Mouse (Mus musculus): Measurements from ENCODE around the gene Rbm4b. TPM values are rescaled to one million over a fixed set of nuclear protein-coding genes. Genes with fewer than 3 reads are reported as not detected.
A peak's percentile ranks its signal among the peaks of the same experiment; 100 is the strongest.

The Rbm4b gene
- polyA plus RNA-seq (2016; fragmentation: Nextera tagmentation; extraction: Ambion mirVana) = 110 and 134 TPM in 2 replicates

GRCm38 (mm10) chr19:4756193-4756911, at the start of gene Rbm4b:
Gene Rbm4b, plus strand, starts transcription at chr19:4756497.
- WGBS = 0% methylated on average over 65 of the region's 65 CpGs
- peak; percentile 99 for DNase-seq (ENCODE audit: low spot score)
- H3K4me1 ChIP-seq = peaks cover 34% of the 10 kb centered on the region

DNA sequence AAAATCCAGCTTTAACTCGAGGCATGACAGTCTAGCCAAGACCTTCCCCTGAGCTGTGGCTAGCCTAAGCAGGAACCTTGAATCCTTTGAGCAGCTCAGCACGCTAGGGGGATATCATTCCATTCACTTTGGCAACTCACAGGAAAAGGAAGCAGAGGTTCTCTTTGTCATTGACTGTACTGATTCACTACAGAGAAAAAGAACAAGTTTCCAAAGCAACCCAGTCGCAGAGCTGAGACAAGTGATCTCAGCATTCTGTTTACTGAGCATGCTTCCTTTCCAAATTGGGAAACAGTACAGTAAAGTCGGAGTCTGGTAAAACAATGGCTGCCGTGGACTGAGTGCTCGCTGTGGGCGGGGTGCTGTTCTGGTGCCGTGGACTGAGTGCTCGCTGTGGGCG, 47.5 kb upstream of the Rbm4b start:
- Histone ChIP-seq H3K4me3 (no peak overlapping the region), H3K9me3 (replicated peaks) (no peaks in the 10 kb centered on the region), H3K27ac (replicated peaks) (no peak overlapping the region), H3K36me3 (no peaks in the 10 kb centered on the region), H3K4me1 (peaks cover 30% of the 10 kb centered on the region), H3K27me3 (ENCODE audit: low read depth, poor library complexity, severe bottlenecking) (peaks cover 60% of the 10 kb centered on the region)
- 83% methylated on average over 10 of the region's 10 CpGs for WGBS
- no peak for DNase-seq (ENCODE audit: low spot score)

More at GRCm38 (mm10) chr19:4756193-4756911, at the start of gene Rbm4b:
- H3K27me3 ChIP-seq (ENCODE audit: low read depth, poor library complexity, severe bottlenecking) = no peaks in the 10 kb centered on the region
- H3K36me3 ChIP-seq = peaks cover 47% of the 10 kb centered on the region
- peak within 1 kb of the TSS; percentile 99 for H3K27ac ChIP-seq (replicated peaks)
- peak within 1 kb of the TSS; percentile 76 for H3K4me3 ChIP-seq
- no peaks in the 10 kb centered on the region for H3K9me3 ChIP-seq (replicated peaks)

DNA sequence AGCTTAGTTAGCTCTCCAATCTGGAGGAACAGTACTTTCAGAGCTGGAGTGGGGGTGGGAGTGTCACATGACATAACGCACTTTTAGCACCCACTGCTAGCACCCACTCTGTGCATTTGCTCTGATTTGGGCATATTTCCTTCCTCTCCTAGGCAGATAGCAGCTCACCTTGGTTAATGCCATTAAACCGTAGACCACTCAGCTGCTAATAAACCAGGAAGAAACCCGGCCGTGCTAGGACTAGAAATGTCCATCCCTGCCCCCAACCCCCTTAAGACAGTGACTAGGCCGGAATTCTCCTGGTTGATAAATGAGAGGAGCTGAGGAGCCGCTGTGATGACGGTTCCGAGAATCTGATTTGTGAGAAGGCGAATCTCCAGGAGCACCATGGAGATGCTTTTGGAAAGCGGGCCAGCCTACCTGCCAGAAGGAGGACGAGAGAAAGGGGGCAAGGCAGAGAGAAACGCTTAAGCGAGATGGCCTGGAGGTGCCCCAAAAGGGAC, 45.1 kb upstream of the Rbm4b start, which contains the start of gene Sptbn2:
Sptbn2 (plus strand) TSS at position 70 of the 503 bp plus-strand sequence.
- DNase-seq (ENCODE audit: low spot score) = no peak
- H3K27ac ChIP-seq (replicated peaks) = peak within 1 kb of the TSS; percentile 95
- peaks cover 43% of the 10 kb centered on the region for H3K4me1 ChIP-seq
- H3K36me3 ChIP-seq = no peaks in the 10 kb centered on the region
- peaks cover 67% of the 10 kb centered on the region for H3K27me3 ChIP-seq (ENCODE audit: low read depth, poor library complexity, severe bottlenecking)
- H3K9me3 ChIP-seq (replicated peaks) = no peaks in the 10 kb centered on the region
- peak within 1 kb of the TSS; percentile 83 for H3K4me3 ChIP-seq
- 10% methylated on average over 13 of the region's 13 CpGs for WGBS

GRCm38 (mm10) chr19:4711601-4712155, 44.6 kb upstream of the Rbm4b start:
- H3K4me1 ChIP-seq = peaks cover 43% of the 10 kb centered on the region
- H3K36me3 ChIP-seq = no peaks in the 10 kb centered on the region
- H3K27ac ChIP-seq (replicated peaks) = peak overlapping the region; percentile 95
- H3K4me3 ChIP-seq = peak overlapping the region; percentile 83
- WGBS = under 1% methylated on average over 40 of the region's 65 CpGs
- H3K9me3 ChIP-seq (replicated peaks) = no peaks in the 10 kb centered on the region
- peak; percentile 80 for DNase-seq (ENCODE audit: low spot score)
- H3K27me3 ChIP-seq (ENCODE audit: low read depth, poor library complexity, severe bottlenecking) = peaks cover 67% of the 10 kb centered on the region

GRCm38 (mm10) chr19:4712156-4712780, 44.0 kb upstream of the Rbm4b start:
- H3K27me3 ChIP-seq (ENCODE audit: low read depth, poor library complexity, severe bottlenecking) = peaks cover 67% of the 10 kb centered on the region
- H3K36me3 ChIP-seq = 0 out of 2 replicates have a peak, but pooled peaks cover 3% of the 10 kb centered on the region
- under 1% methylated on average over 60 of the region's 60 CpGs for WGBS
- DNase-seq (ENCODE audit: low spot score) = peak; percentile 69
- peaks cover 43% of the 10 kb centered on the region for H3K4me1 ChIP-seq
- H3K27ac ChIP-seq (replicated peaks) = peak overlapping the region; percentile 95
- H3K9me3 ChIP-seq (replicated peaks) = no peaks in the 10 kb centered on the region
- peak overlapping the region; percentile 83 for H3K4me3 ChIP-seq

DNA sequence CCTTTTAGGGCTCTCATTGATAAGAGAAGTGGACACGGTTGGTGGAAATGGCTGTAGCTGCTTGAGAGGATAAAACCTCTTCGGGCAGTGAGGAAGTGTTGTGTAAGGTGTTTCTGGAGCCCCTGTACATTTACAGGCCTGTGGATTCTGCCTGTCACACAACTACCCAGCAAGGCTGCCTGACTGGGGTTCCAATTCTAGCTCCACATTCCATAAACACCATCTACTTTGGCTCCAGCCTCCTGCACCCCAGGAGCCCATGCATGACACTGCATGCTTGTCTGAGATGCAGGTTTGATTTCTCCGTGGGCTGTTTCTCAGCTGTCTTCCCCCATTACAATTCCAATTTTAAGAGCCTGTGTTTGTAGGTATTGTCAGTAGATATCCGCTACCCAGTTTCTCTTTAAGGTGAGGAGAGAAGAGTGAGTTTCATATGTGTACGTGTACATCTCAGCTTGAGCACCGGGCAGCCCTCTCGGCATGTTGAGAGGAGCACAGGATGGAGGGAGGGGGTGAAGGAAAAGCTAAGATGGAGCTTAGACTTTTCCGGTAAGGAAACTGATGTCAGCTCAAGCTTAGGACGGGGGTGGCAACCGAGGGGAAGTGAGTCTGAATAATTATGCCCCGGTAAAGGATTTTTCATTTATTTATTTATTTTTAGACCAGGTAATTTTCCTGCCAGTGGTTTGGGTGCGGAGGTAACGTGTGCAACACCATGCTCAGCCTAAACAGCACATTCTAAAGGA, 43.3 kb upstream of the Rbm4b start:
- Histone ChIP-seq H3K27me3 (ENCODE audit: low read depth, poor library complexity, severe bottlenecking) (peaks cover 68% of the 10 kb centered on the region), H3K27ac (replicated peaks) (peak overlapping the region; percentile 95), H3K9me3 (replicated peaks) (no peaks in the 10 kb centered on the region), H3K4me1 (peaks cover 46% of the 10 kb centered on the region), H3K4me3 (peak overlapping the region; percentile 83), H3K36me3 (0 out of 2 replicates have a peak, but pooled peaks cover 9% of the 10 kb centered on the region)
- DNase-seq (ENCODE audit: low spot score) = no peak
- 41% methylated on average over 13 of the region's 13 CpGs for whole genome bisulfite sequencing

DNA sequence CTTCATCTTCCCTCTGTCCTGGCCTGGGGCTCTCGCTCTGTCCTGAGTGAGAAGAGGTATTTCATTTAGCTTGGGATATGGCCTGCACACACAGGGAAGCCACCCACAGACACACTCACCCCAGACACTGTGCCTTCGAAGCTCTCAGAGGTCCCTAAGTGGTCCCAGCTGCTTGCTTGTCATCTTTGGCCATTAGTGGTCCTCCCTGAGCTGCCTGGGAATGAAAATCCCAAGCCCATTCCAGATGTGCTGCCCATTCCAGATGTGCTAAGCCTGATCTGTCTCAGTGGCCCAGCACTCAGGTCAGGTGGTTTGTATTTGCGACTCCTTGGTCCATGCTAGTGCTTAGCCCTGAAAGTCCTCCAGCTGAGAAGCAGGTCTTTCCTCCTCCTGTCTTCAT, 42.4 kb upstream of the Rbm4b start:
- DNase-seq (ENCODE audit: low spot score) = no peak
- peak overlapping the region; percentile 83; the same call in 1 of the 2 replicates for H3K4me3 ChIP-seq
- H3K27me3 ChIP-seq (ENCODE audit: low read depth, poor library complexity, severe bottlenecking) = peaks cover 77% of the 10 kb centered on the region
- H3K9me3 ChIP-seq (replicated peaks) = no peaks in the 10 kb centered on the region
- H3K4me1 ChIP-seq = peaks cover 55% of the 10 kb centered on the region
- H3K36me3 ChIP-seq = 0 out of 2 replicates have a peak, but pooled peaks cover 10% of the 10 kb centered on the region
- H3K27ac ChIP-seq (replicated peaks) = no peak overlapping the region
- 65% methylated on average over 3 of the region's 3 CpGs for WGBS

GRCm38 (mm10) chr19:4716756-4717155, 39.5 kb upstream of the Rbm4b start:
- H3K4me1 ChIP-seq = peaks cover 61% of the 10 kb centered on the region
- no peak overlapping the region for H3K4me3 ChIP-seq
- peaks cover 28% of the 10 kb centered on the region; the same call in 1 of the 2 replicates for H3K36me3 ChIP-seq
- H3K9me3 ChIP-seq (replicated peaks) = no peaks in the 10 kb centered on the region
- 97% methylated on average over 14 of the region's 14 CpGs for WGBS
- H3K27ac ChIP-seq (replicated peaks) = no peak overlapping the region
- no peak for DNase-seq (ENCODE audit: low spot score)
- peaks cover 71% of the 10 kb centered on the region for H3K27me3 ChIP-seq (ENCODE audit: low read depth, poor library complexity, severe bottlenecking)

GRCm38 (mm10) chr19:4717281-4717680, 39.0 kb upstream of the Rbm4b start:
- Histone ChIP-seq H3K4me1 (peaks cover 58% of the 10 kb centered on the region), H3K9me3 (replicated peaks) (no peaks in the 10 kb centered on the region), H3K27ac (replicated peaks) (no peak overlapping the region), H3K36me3 (peaks cover 30% of the 10 kb centered on the region; the same call in 1 of the 2 replicates), H3K4me3 (no peak overlapping the region), H3K27me3 (ENCODE audit: low read depth, poor library complexity, severe bottlenecking) (peaks cover 66% of the 10 kb centered on the region)
- WGBS = 93% methylated on average over 2 of the region's 2 CpGs
- no peak for DNase-seq (ENCODE audit: low spot score)

DNA sequence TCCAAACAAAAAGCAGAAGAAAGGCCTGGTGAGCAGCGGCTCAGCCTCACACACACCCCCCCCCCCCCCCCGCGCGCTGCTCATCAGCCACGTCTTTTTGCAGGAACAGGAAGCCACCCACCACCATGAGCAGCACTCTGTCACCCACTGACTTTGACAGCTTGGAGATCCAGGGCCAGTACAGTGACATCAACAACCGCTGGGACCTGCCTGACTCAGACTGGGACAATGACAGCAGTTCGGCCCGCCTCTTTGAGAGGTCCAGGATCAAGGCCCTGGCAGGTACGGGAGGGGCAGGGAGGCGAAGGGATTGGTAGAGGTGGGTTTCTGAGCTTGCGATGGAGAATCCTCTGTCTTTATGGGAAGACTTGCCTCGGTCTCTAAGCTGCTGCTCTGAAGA, 37.6 kb upstream of the Rbm4b start:
- no peak overlapping the region for H3K27ac ChIP-seq (replicated peaks)
- peaks cover 52% of the 10 kb centered on the region for H3K27me3 ChIP-seq (ENCODE audit: low read depth, poor library complexity, severe bottlenecking)
- no peak overlapping the region for H3K4me3 ChIP-seq
- peaks cover 30% of the 10 kb centered on the region; the same call in 1 of the 2 replicates for H3K36me3 ChIP-seq
- no peaks in the 10 kb centered on the region for H3K9me3 ChIP-seq (replicated peaks)
- peaks cover 44% of the 10 kb centered on the region for H3K4me1 ChIP-seq
- DNase-seq (ENCODE audit: low spot score) = no peak
- 30% methylated on average over 10 of the region's 12 CpGs for WGBS

GRCm38 (mm10) chr19:4719351-4719764, 36.9 kb upstream of the Rbm4b start:
- Histone ChIP-seq H3K27me3 (ENCODE audit: low read depth, poor library complexity, severe bottlenecking) (peaks cover 46% of the 10 kb centered on the region), H3K9me3 (replicated peaks) (no peaks in the 10 kb centered on the region), H3K27ac (replicated peaks) (no peak overlapping the region; the same call in 1 of the 2 replicates), H3K4me1 (peaks cover 37% of the 10 kb centered on the region), H3K4me3 (no peak overlapping the region), H3K36me3 (peaks cover 36% of the 10 kb centered on the region)
- no peak for DNase-seq (ENCODE audit: low spot score)
- WGBS = 10% methylated on average over 5 of the region's 5 CpGs

DNA sequence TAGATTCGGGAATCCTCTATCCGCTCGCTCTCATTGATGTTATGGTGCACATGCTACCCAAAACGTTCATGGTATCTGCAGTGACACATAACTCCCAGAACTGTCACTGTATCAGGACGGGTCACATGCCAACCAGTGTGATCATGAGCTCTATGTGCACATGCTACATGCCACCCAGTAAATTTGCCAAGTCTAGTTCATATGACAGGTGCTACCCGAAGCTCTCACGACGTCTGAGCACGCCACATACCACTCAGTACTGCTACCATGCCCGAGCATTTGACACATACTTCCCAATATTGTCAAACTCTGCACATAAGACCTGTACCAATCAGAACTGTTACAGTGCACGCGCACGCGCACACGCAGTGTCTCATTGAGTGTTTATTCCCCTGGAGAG, 36.2 kb upstream of the Rbm4b start:
- peaks cover 38% of the 10 kb centered on the region for H3K27me3 ChIP-seq (ENCODE audit: low read depth, poor library complexity, severe bottlenecking)

More for the DNA sequence above, 36.2 kb upstream of the Rbm4b start:
- Histone ChIP-seq H3K36me3 (peaks cover 42% of the 10 kb centered on the region), H3K27ac (replicated peaks) (no peak overlapping the region), H3K4me1 (peaks cover 30% of the 10 kb centered on the region), H3K4me3 (no peak overlapping the region), H3K9me3 (replicated peaks) (no peaks in the 10 kb centered on the region)
- no peak for DNase-seq (ENCODE audit: low spot score)
- WGBS = 83% methylated on average over 15 of the region's 15 CpGs

All from midbrain, embryonic 10.5 days (tissue).